Mouse (Mus musculus): ENCODE results near the gene Zxdb.
"Not testable (repeated sequence)": the region's sequence is repeated elsewhere in the genome, so short reads cannot be mapped to it uniquely, and the experiment has no call there.

The Zxdb gene

DNA sequence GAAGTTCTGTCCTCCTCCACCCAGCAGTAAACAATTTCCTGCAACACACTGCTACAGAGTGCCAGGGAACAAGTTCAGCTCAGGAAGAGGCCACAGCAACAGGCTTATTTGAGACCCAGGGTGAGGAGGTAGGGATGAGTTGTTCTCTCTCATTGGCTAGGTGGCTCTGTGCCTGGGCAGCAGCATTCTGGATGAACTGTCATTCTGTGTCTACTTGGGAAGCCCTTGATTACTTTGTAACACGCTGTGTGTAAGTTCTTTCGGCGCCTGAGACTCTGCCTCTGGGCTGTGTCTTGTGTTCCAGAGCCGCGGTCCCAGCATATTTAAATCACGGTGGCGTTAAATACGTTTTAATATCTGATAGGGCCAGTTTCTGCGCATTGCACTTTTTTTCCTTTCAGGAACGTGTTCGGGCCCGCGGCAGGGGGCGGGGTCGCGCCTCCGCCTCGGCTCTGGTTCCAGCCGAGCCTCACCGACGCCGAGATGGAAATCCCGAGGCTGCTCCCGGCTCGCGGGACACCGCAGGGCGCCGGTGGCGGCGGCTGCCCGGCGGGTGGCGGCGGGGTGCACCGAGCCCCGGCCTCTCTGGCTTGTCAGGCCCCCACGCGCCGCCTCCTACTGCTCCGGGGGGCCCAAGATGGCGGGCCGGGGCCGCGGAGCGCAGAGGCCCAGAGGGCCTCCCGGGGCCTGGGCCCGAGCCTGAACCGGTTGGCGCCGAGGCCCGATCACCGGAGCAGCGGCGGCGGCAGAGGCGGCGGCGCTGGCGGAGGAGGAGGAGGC is at the start of gene Zxdb:
Zxdb (plus strand) TSS at position 378 of the 780 bp plus-strand sequence.
- DNase-seq (ENCODE audit: low spot score): not testable (repeated sequence)

GRCm38 (mm10) chrX:94674977-94675376 is 49.4 kb upstream of the Zxdb start:
- DNase-seq (ENCODE audit: low spot score): no peak

DNA sequence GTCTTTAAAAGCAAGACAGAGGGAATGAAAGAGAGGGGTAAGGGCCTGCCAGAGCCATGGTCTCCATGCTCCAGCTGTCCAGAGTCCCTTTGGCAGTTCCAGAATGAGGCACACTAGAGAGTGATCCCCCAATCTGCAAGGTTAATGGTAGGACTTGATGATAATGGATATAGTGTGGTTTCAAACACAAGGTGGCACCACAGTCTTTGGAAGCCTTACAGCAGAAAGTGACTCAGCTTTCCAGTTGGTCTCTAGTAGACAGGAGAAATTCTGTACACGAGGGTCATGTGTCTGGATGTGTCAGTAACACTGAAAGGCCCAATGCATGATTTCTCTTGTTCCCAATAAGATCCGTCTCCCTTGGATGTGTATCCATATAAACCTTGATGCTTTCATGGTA is 42.8 kb upstream of the Zxdb start:
- not testable (repeated sequence) for DNase-seq (ENCODE audit: low spot score)

DNA sequence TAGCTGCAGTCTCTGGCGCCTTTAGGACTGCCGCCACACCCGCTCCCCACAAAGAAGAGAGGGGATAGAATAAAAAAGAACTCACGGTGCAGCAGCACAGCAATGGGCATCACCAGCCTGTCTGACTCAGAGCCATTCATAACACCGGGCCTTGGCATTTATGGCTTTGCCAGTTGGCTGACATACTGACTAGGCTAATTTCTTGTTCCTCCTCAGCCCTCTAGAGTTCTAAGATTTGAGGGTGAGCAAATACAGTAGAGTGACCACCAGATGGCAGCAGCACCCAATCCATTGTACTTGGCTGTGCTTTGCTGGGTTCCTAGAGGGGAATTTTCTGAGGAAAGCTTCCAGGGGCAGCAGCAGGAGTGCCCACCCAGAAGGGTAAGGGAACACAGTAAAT is 34.8 kb upstream of the Zxdb start:
- DNase-seq (ENCODE audit: low spot score): not testable (repeated sequence)

DNA sequence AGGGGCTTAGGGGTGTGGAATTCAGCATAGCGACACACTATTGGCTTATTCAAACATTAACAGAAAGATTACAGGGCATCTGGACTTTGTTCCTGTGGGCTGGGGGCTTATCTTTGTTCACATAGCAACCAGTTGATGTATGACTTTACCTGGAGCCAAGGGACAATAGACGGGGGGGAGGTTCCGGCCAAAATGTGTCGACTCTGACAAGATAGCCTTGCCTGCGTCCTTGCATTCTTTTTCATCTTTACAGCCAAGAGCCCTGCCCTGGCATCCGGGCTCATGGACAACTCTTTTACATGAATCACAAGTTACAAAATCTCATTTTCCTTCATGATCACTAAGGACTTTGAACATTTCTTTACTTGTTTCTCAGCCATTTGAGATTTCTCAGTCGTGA is 17.7 kb upstream of the Zxdb start:
- DNase-seq (ENCODE audit: low spot score): not testable (repeated sequence)

DNA sequence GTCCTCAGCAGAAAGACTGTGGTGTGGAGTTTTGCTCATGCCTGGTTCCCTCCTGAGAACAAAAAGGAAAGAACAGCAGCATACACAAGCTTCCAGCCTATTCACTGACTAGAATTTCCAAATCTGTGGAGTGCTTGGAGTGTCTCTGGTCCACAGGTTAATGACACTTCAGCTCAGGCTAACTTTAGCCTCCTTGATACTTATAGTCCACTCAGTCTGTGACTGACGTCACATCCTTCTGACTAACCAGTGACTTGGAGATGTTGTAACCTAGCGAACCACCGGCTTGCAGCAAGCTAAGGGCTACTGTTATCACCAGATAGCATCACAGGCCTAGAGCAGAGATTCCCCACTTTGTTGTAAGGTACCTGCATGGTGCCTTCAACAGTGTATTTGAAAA is 14.6 kb upstream of the Zxdb start:
- not testable (repeated sequence) for DNase-seq (ENCODE audit: low spot score)

DNA sequence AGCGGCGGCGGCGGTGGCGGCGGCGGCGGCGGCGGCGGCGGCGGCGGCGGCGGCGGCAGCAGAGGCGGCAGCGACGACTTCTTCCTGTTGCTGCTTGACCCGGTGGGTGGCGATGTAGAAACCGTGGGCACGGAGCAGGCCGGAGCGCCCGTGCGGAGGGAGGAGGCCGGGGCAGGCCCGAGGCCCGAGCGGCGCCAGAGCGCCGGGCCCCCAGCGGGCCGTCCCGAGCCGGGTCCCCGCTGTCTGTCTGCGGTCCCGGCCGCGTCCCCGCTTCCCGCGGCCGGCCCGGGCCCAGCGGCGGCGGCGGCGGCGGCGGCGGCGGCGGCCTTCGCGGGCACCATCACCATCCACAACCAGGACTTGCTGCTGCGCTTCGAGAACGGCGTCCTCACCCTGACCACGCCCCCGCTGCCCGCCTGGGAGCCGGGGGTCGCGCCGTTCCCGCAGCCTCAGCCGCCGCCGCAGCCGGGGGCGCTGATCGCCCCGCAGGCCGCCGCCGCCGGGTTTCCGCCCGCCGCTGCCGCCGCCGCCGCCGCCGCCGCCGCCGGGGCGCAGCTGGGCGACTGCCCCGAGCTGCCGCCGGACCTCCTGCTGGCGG is 702 bp downstream of the Zxdb start:
- not testable (repeated sequence) for DNase-seq (ENCODE audit: low spot score)

- not testable (repeated sequence) for DNase-seq (ENCODE audit: low spot score)
Observed at GRCm38 (mm10) chrX:94725627-94726083, 1.3 kb downstream of the Zxdb start.

DNA sequence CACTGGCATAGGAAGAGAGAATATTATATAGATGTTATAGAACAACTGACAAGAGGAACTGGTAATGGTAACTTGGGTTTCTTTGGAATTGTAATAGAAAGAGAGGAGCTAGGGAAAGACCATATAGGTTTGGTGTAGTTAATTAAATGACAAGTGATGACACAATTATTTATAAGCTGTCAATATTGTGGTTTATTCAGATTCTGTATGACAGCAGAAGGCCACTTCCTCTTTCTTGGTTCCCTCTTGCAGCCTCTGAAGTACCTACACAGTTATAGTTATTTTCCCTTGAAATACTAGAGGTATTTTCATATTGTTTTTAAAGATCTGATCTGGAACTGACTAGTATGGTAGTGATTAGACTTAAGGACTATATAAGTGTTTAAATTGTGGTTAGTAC is 7.2 kb downstream of the Zxdb start:
- DNase-seq (ENCODE audit: low spot score): no peak

GRCm38 (mm10) chrX:94753733-94754132 is 29.4 kb downstream of the Zxdb start:
- DNase-seq (ENCODE audit: low spot score): no peak

DNA sequence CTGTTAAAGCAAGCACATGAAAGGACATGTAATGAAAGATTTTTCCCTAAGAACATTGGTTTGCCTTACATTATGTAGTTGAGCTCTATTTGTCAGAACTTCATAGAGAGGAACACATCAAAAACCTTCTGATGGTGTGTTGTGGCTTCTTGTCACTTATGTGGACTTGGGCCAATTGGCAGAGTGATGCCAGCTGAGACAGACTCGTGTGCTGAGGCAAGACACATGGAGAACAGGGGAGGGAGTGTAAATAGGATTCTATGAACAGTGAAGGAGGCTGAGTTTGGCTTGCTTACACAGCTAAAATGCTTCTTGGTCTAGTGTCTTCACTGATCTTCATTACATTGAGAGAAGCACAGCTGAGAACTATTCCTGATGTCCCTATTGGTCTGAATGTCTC is 35.6 kb downstream of the Zxdb start:
- DNase-seq (ENCODE audit: low spot score): no peak

DNA sequence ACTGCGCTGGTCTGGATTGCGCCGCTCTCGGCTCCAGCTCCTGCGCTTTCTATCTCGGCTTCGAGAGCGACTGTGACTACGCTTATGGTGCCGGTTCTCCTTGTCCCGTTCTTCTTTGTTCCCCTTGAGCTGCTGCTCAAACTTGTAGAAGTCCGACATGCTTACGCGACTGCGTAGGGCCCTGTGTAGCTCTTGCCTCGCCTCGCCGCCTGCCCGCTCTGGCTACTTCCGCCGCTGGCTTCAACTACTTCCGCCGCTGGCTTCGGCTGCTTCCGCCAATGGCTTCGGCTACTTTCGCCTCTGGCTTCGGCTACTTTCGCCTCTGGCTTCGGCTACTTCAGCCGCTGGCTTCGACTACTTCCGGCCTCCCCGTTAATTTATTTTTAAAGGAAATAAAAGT is 49.5 kb downstream of the Zxdb start:
- DNase-seq (ENCODE audit: low spot score): no peak
